Mouse (Mus musculus) cerebellum, adult 18-20 months (tissue): ENCODE results near the gene Cfap54.
A peak's percentile ranks its signal among the peaks of the same experiment; 100 is the strongest.

Experiments
- DNase-seq, 2 experiments: peaks; one replicate each; pipeline ENCODE4 v3.0.0; 2021

Cfap54 gene

GRCm38 (mm10) chr10:92934506-92934905, 146.9 kb downstream of the Cfap54 start:
- no peak for DNase-seq

- DNase-seq: no peak
Measured at GRCm38 (mm10) chr10:92933616-92934015, 147.8 kb downstream of the Cfap54 start.

- DNase-seq: no peak
Measured at GRCm38 (mm10) chr10:92932464-92932863, 149.0 kb downstream of the Cfap54 start.

GRCm38 (mm10) chr10:92930036-92930435, 151.4 kb downstream of the Cfap54 start:
- DNase-seq: no peak

GRCm38 (mm10) chr10:92928256-92928655, 153.2 kb downstream of the Cfap54 start:
- DNase-seq: no peak

- no peak for DNase-seq
Measured at GRCm38 (mm10) chr10:92918551-92918950, 162.9 kb downstream of the Cfap54 start.

GRCm38 (mm10) chr10:92907246-92907645, 174.2 kb downstream of the Cfap54 start:
- DNase-seq: no peak

GRCm38 (mm10) chr10:92888466-92888865, 193.0 kb downstream of the Cfap54 start:
- DNase-seq: no peak

GRCm38 (mm10) chr10:92878000-92878399, 203.4 kb downstream of the Cfap54 start:
- no peak for DNase-seq

GRCm38 (mm10) chr10:92840980-92841379, 240.4 kb downstream of the Cfap54 start:
- DNase-seq: no peak

- peak; percentile 2 to 17 for DNase-seq
Measured at GRCm38 (mm10) chr10:92837572-92837971, 243.8 kb downstream of the Cfap54 start.

GRCm38 (mm10) chr10:92837045-92837444, 244.4 kb downstream of the Cfap54 start:
- DNase-seq: no peak

GRCm38 (mm10) chr10:92821499-92821898, 259.9 kb downstream of the Cfap54 start:
- no peak for DNase-seq

GRCm38 (mm10) chr10:92818190-92818589, 263.2 kb downstream of the Cfap54 start:
- no peak for DNase-seq

- no peak for DNase-seq
Measured at GRCm38 (mm10) chr10:92816903-92817302, 264.5 kb downstream of the Cfap54 start.

GRCm38 (mm10) chr10:92810894-92811293, 270.5 kb downstream of the Cfap54 start:
- DNase-seq: no peak

- no peak for DNase-seq
Measured at GRCm38 (mm10) chr10:92791908-92792307, 289.5 kb downstream of the Cfap54 start.

- no peak for DNase-seq
Measured at GRCm38 (mm10) chr10:92791531-92791900, 289.9 kb downstream of the Cfap54 start.

- DNase-seq: no peak
Measured at GRCm38 (mm10) chr10:92790893-92791530, 290.4 kb downstream of the Cfap54 start.

- no peak for DNase-seq
Measured at GRCm38 (mm10) chr10:92790247-92790646, 291.2 kb downstream of the Cfap54 start.

GRCm38 (mm10) chr10:92788410-92789096, 292.9 kb downstream of the Cfap54 start:
- no peak for DNase-seq

- DNase-seq: no peak
Measured at GRCm38 (mm10) chr10:92782691-92783090, 298.7 kb downstream of the Cfap54 start.

- no peak for DNase-seq
Measured at GRCm38 (mm10) chr10:92754359-92754758, 327.1 kb downstream of the Cfap54 start.

- DNase-seq: no peak
Measured at GRCm38 (mm10) chr10:92730339-92730738, 351.1 kb downstream of the Cfap54 start.

GRCm38 (mm10) chr10:92728723-92729122, 352.7 kb downstream of the Cfap54 start:
- no peak for DNase-seq
